Mouse (Mus musculus) forebrain, embryonic 10.5 days (tissue): Measurements from ENCODE around the gene Nat8f7. TPM values are rescaled to one million over a fixed set of nuclear protein-coding genes. Genes with fewer than 3 reads are reported as not detected.
"Not testable (repeated sequence)": the region's sequence is repeated elsewhere in the genome, so short reads cannot be mapped to it uniquely, and the experiment has no call there.

Experiments
- DNase-seq: peaks from one replicate; pipeline ENCODE4 v3.0.0-alpha.2; 2017; ENCODE audit warnings: low spot score; ENCODE audit errors: extremely low spot score
- H3K27ac ChIP-seq: fragments of 300-500 bp; sonication (generic); 2 replicates; pipeline ENCODE4 v1.5.1; 2016; ENCODE audit warnings: mild to moderate bottlenecking
- H3K27me3 ChIP-seq: fragments of 300-500 bp; sonication (generic); 2 replicates; pipeline ENCODE4 v1.6.1; 2016; ENCODE audit warnings: mild to moderate bottlenecking; ENCODE audit not compliant: poor library complexity, severe bottlenecking
- H3K36me3 ChIP-seq: fragments of 300-500 bp; sonication (generic); replicated peaks from 2 replicates; pipeline ENCODE4 v1.6.1; 2016; ENCODE audit warnings: mild to moderate bottlenecking, moderate library complexity
- H3K4me1 ChIP-seq: fragments of 300-500 bp; sonication (generic); 2 replicates; pipeline ENCODE4 v1.6.1; 2016
- H3K4me3 ChIP-seq: fragments of 300-500 bp; sonication (generic); 2 replicates; pipeline ENCODE4 v1.5.1; 2016; ENCODE audit warnings: mild to moderate bottlenecking, moderate library complexity
- H3K9me3 ChIP-seq: fragments of 300-500 bp; sonication (generic); 2 replicates; pipeline ENCODE4 v1.6.1; 2016; ENCODE audit warnings: mild to moderate bottlenecking, moderate library complexity
- WGBS: fragments of 180-500 bp; shearing (Covaris S2); methylation state at CpG from one replicate; pipeline ENCODE4 v1.1.7; 2016; 5-methylcytosine and 5-hydroxymethylcytosine counted together
- microRNA-seq: library from miRNA; unstranded; fragments of <30 nt; microRNA quantifications from one replicate; pipeline ENCODE4, GENCODE M21; 2017
- polyA plus RNA-seq: library from polyadenylated mRNA; unstranded; fragments of >200 nt; fragmentation: Nextera tagmentation; extraction: Ambion mirVana; gene quantifications from 2 replicates; pipeline ENCODE4 v1.2.1, GENCODE M21; 2016

The Nat8f7 gene
- polyA plus RNA-seq: not detected in 2 replicates

- not testable (repeated sequence) for H3K4me1 ChIP-seq, H3K27ac ChIP-seq, H3K9me3 ChIP-seq, H3K27me3 ChIP-seq, H3K4me3 ChIP-seq, DNase-seq, H3K36me3 ChIP-seq
- WGBS: 84% methylated on average over 10 of the region's 10 CpGs
Measured at GRCm38 (mm10) chr6:85713105-85713504, at the start of gene Nat8f7. TSS of gene Nat8f7 (minus strand) at chr6:85713205.

DNA sequence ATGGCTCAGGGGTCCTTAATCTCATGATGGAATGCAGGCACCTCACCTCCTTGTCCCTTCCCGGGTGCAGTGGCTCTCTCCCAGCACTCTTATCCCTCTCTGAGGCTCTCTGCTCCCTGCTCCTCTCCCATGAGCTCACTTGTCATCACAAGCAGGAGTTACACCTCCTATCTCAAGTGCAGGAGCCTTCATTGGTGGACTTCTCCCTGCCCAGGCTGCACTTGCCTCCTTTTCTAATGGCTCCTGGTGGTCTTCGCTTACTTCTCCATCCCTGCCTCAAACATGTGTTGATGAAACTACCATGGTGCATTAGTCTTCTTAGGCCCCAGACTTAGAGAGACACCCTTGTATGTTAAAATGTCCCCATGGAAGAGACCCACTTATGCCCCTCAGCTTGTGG is 49.7 kb upstream of the Nat8f7 start:
- H3K9me3 ChIP-seq, H3K36me3 ChIP-seq, DNase-seq, H3K27me3 ChIP-seq, H3K4me1 ChIP-seq, H3K4me3 ChIP-seq, H3K27ac ChIP-seq: not testable (repeated sequence)
- 71% methylated on average over 2 of the region's 2 CpGs for WGBS

- DNase-seq, H3K27me3 ChIP-seq, H3K36me3 ChIP-seq, H3K4me1 ChIP-seq, H3K27ac ChIP-seq, H3K4me3 ChIP-seq, H3K9me3 ChIP-seq: not testable (repeated sequence)
- 62% methylated on average over 3 of the region's 6 CpGs for WGBS
Measured at GRCm38 (mm10) chr6:85755705-85756249, 42.8 kb upstream of the Nat8f7 start.

DNA sequence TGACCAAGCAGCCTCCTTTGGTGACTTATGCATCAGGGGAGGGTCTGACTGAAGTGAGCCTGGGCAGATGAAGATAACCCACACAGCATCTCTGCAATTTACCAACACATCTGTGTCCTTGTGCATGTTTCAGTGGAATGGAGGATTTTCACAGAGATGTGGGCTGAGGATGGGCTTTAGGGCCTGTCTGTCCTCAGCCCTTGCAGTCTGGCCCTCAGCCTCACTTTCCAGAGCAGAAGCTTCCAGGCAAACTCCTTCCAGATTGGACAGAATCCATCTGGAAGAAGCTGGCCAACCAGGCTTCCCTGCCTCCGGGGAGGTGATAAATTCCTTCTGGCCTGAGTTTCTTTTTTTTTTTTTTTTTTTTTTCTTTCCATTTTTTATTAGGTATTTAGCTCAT is 3.4 kb downstream of the Nat8f7 start:
- not testable (repeated sequence) for H3K4me1 ChIP-seq, H3K27me3 ChIP-seq, H3K9me3 ChIP-seq, H3K4me3 ChIP-seq, H3K27ac ChIP-seq, DNase-seq, H3K36me3 ChIP-seq
- WGBS: 86% methylated on average over 1 of the region's 1 CpGs

- not testable (repeated sequence) for DNase-seq, H3K4me3 ChIP-seq, H3K9me3 ChIP-seq, H3K36me3 ChIP-seq, H3K27ac ChIP-seq, H3K4me1 ChIP-seq, H3K27me3 ChIP-seq
- 93% methylated on average over 5 of the region's 5 CpGs for WGBS
Measured at GRCm38 (mm10) chr6:85709206-85709605, 3.8 kb downstream of the Nat8f7 start.

DNA sequence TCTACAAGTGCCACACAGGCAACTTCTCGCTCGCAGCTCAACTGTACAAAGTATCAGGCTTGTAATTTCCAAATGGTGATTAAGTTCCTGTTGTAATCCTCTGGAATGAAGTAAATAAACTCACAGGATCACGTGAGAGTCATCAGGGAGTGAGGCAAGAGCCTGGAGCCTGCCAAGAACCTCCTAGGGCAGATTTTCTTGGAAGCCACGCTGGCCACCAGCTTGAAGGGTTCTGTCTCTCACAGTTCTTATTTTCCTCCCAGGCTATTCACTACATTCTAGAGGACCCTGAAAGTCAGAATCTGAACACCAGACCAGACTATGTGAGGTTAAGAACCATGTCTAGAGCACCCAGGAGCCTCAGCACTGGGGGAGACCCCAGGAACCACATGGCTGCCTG is 11.1 kb downstream of the Nat8f7 start:
- not testable (repeated sequence) for DNase-seq, H3K27ac ChIP-seq, H3K27me3 ChIP-seq, H3K9me3 ChIP-seq, H3K4me3 ChIP-seq, H3K36me3 ChIP-seq, H3K4me1 ChIP-seq
- 74% methylated on average over 2 of the region's 4 CpGs for WGBS

Small RNA genes within 50 kb of the gene (microRNA-seq; reads per million reads assigned to microRNA genes)
- not detected for gene Gm27317

Other genes starting within 250 kb of the Nat8f7 start
- 0.48 and 0.64 TPM in 2 replicates for gene Fbxo41, start 210.2 kb downstream of the Nat8f7 start, polyA plus RNA-seq
- gene Egr4, start 199.6 kb downstream of the Nat8f7 start, polyA plus RNA-seq: not detected in 2 replicates
- 12.1 and 13.5 TPM in 2 replicates for gene Alms1, start 125.7 kb downstream of the Nat8f7 start, polyA plus RNA-seq
- gene Nat8f3, start 52.5 kb upstream of the Nat8f7 start, polyA plus RNA-seq: 0.26 and 0.34 TPM in 2 replicates
- not detected in 2 replicates for gene Nat8f6, start 107.7 kb upstream of the Nat8f7 start, polyA plus RNA-seq
- gene Nat8f5, start 107.8 kb upstream of the Nat8f7 start, polyA plus RNA-seq: not detected in 2 replicates
- not detected in 2 replicates for gene Nat8, start 118.9 kb upstream of the Nat8f7 start, polyA plus RNA-seq
- not detected in 2 replicates for gene Nat8f2, start 156.0 kb upstream of the Nat8f7 start, polyA plus RNA-seq
- 6.2 and 6.7 TPM in 2 replicates for gene Nat8f4, start 191.7 kb upstream of the Nat8f7 start, polyA plus RNA-seq
- 33.8 and 37.1 TPM in 2 replicates for gene Tprkb, start 198.7 kb upstream of the Nat8f7 start, polyA plus RNA-seq
- 5.2 and 6.4 TPM in 2 replicates for gene Nat8f1, start 202.5 kb upstream of the Nat8f7 start, polyA plus RNA-seq
- gene Dusp11, start 248.5 kb upstream of the Nat8f7 start, polyA plus RNA-seq: 34.6 and 34.9 TPM in 2 replicates